Mouse (Mus musculus) bone marrow macrophage, adult 2 months (primary cell): ENCODE measurements at regions not wholly inside any gene's neighbourhood (a gene's known extent, or its start where the extent isn't known, plus 50 kb on each side); places are given as distances from the start of the nearest gene placed in this dataset.

ENCODE experiments used
- H3K27ac ChIP-seq: 2 replicates; pipeline ENCODE4 v1.5.1; 2012; ENCODE audit warnings: low read depth, low read length; ENCODE audit not compliant: insufficient read depth
- H3K4me1 ChIP-seq: 2 replicates; pipeline ENCODE4 v1.6.1; 2012; ENCODE audit warnings: low read length; ENCODE audit not compliant: control insufficient read depth, insufficient read depth
- H3K4me3 ChIP-seq: 2 replicates; pipeline ENCODE4 v1.5.1; 2012; ENCODE audit warnings: mild to moderate bottlenecking, low read length, moderate library complexity; ENCODE audit not compliant: insufficient read depth
- CTCF ChIP-seq: IDR thresholded peaks from 2 replicates; pipeline ENCODE4 v1.5.1; 2012; ENCODE audit warnings: low read depth, mild to moderate bottlenecking, low read length, moderate library complexity
- POLR2A ChIP-seq: IDR thresholded peaks from 2 replicates; pipeline ENCODE4 v1.6.1; 2012; ENCODE audit warnings: mild to moderate bottlenecking, low read depth, low read length, borderline replicate concordance

DNA sequence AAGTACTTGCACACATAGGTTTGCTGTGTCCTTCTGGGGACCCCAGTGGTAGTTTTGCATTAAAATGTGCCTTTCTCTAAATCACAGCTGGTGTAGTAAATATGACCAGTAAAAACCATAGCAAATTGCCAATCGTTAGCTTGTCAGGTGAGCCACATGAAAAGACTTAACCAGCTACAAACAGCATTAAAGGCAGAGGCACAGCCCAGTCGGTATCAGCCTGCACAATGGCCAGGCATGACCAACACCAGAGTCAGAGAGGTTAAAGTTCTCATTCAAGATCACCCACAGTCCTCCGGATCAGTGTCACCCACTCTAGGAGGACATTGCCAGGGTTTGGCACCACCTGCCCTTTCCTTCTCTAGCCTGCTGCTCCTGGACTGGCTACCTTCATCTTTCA lies 58.5 kb upstream of the Stx16 start:
- Histone ChIP-seq H3K4me3 (no peak overlapping the region), H3K4me1 (peaks cover 9% of the 10 kb centered on the region), H3K27ac (no peak overlapping the region)
- TF ChIP-seq POLR2A (no peak), CTCF (no peak)

DNA sequence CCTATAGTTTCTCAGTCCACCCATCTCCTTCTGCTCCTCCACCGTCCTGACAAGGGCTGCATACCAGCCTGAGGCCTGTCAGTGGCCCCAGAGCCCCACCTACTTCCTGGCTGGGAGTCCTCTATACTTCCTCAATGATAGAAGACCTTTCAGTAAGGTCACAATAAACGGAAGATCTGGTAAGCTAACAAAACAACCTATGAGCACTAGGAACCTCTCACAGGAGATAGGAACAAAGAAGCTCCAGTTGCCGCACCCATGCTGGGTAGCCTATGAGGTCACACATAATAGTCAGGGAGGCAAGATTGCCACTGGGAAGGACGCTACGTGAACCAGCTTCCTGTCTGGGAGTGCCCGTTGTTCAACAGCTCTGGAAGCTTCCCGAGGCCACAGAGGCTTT lies 58.1 kb upstream of the Stx16 start:
- Histone ChIP-seq H3K27ac (peak overlapping the region; percentile 11; the same call in 1 of the 2 replicates), H3K4me3 (no peak overlapping the region), H3K4me1 (peaks cover 9% of the 10 kb centered on the region)
- TF ChIP-seq POLR2A (no peak), CTCF (no peak)

DNA sequence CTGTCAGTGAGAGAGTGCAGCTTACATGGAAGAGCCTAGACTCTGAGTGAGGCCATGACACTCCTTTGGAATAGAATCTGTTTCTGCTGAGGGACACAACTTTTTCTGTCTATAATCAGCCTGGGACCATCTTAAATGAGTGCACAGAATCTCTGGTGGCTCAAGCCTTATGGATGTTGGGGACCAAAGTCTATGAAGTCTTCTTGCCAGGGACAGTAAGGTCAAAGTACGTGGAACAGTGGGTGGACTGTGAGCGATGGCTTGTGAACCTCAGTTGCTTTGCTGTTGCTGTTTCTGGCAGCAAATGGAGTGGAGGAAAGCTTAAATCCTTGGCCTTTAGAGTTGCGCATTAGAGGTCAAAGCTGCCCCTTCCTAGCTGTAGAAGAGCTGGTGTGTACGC lies 57.1 kb upstream of the Stx16 start:
- H3K27ac ChIP-seq: no peak overlapping the region
- H3K4me3 ChIP-seq: no peak overlapping the region
- TF ChIP-seq CTCF (no peak), POLR2A (no peak)
- H3K4me1 ChIP-seq: peaks cover 9% of the 10 kb centered on the region

DNA sequence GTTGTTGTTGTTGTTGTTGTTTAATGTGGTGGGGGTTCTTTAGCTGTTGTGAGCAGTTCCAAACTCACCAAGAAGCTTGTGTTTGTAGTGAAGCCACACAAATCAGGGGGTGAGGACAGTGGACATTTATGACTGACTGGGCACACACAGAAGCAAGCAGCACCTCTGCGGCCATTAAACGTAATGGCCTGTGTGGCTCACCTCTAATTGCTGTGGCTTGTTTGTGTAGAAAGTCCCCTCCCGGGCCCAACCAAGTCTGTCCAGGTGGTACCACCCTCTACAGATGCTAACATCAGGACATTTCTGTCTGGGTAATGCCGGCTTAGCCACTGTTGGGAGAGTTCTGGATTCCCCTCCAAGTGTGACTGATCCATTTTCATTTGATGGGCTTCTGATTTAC lies 56.1 kb upstream of the Stx16 start:
- TF ChIP-seq CTCF: no peak
- no peak for TF ChIP-seq POLR2A
- Histone ChIP-seq H3K4me1 (peaks cover 9% of the 10 kb centered on the region), H3K27ac (no peak overlapping the region), H3K4me3 (no peak overlapping the region)

DNA sequence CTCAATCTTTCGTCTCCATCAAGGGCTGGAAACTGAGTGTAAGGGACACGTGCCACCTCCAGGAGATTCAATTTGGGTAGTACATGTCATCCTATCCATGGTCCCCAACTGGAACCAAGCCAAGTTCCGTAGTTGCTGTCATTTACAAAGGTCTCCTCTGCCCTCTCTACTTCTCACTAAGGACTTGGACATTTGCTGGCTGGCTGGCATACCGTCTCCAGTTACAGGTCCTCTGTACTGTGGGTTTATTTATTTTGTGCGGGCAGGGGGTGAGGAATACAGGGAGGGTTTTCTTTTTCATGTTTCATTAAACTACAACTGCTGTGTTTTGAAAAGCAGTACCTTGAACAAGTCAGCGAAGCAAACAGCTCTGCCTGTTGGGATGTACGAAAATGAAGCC lies 55.7 kb upstream of the Stx16 start:
- Histone ChIP-seq H3K27ac (no peak overlapping the region), H3K4me3 (no peak overlapping the region), H3K4me1 (peaks cover 9% of the 10 kb centered on the region)
- TF ChIP-seq CTCF: no peak
- no peak for TF ChIP-seq POLR2A

DNA sequence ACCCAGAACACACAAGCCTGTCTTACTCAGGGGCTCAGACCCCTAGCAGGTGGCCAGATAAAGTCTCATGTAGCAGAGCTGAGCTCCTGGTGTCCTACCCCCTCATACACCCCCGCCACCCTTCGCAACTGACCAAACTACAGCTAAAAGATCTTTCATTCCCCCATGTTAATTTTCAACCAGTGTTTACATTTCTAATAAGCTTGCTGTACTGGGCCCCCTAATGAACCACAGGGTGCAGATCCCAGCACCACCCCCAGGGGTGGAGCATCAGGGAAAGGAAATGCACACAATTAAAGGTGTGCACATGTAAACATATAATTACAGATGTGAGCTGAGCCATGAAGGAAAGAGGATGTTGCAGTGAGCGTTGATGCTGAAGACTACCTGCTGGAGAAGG lies 54.6 kb upstream of the Stx16 start:
- TF ChIP-seq POLR2A: no peak
- no peak for TF ChIP-seq CTCF
- no peak overlapping the region for H3K4me3 ChIP-seq
- peaks cover 9% of the 10 kb centered on the region for H3K4me1 ChIP-seq
- no peak overlapping the region for H3K27ac ChIP-seq

DNA sequence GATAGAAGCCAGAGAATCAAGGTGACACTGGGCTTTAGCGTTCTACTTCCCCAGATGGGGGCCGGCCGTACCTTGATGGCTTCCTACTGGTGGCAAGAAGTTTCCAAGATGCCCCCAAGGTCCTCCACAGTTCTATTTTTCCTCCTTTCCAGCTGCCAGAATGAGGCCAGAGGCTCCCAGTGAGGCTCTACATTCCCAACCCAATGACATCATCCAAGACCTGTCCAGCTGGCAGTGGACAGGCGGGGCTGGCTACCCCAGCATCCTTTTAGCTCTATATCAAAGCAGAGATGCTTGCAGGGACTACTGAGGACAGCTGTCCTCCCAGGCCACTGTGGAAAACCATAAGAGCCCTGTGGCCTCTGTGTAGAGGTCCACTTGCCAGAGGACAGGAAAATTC lies 53.8 kb upstream of the Stx16 start:
- TF ChIP-seq CTCF: no peak
- TF ChIP-seq POLR2A: no peak
- Histone ChIP-seq H3K4me1 (peaks cover 9% of the 10 kb centered on the region), H3K4me3 (no peak overlapping the region), H3K27ac (no peak overlapping the region)

DNA sequence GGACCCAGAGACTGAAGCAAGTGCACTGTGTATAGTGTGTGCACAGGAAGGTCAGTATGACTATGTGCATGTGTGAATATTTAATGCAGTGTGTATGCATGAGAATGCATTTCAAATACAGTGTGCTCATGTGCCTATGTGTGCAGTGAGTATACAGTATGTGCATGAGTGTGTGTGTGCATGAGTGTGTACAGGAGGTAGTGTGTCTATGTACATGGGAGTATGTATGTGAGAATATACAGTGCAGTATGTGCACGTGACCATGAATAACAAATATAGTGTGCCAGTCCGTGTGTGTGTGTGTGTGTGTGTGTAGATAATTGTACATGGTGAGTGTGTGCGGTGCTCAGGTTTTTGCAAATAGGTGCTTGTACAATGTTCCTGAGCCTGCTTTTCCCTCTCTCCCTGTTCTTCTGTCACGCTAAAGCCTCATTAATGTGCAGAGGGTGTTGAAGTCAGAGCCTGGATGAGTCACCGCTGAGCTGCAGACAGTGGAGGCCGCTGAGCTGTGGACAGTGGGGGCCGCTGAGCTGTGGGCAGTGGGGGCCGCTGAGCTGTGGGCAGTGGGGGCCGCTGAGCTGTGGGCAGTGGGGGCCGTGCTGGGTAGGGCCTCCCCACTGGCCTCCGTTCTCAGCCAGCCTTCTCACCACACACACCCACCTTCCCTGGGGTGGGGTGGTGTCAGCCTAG lies 50.8 kb upstream of the Stx16 start:
- Histone ChIP-seq H3K4me1 (no peaks in the 10 kb centered on the region), H3K27ac (no peak overlapping the region), H3K4me3 (no peak overlapping the region)
- TF ChIP-seq CTCF (no peak), POLR2A (no peak)
